In the genomic region with DNA sequence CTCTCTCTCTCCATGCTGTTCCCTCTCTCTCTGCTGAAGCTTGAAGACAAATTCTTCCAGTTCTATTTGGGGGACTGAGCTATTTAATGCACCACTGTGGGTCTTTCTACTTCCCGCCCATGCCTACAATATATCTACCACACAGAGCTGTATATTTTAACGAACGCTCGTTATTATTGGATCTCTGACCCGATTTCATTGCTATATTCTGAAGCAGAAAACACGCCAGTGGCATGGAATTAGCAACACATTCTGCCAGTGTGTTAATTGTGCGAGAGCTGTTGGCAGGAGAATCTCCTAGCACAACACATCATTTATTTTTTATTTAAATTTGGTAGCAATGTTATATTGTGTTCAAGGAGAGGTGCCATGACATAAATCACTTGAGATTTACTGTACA, we compare ENCODE assay signal across 14 mouse cellular contexts.
DNase-seq lines count a peak whose midpoint lies in the region; ATAC-seq lines count a peak whose summit lies in the region.
"Had no signal": no experiment of that assay in that cellular context is flagged by ENCODE, and none has a peak within 500 bp of the region (broad histone marks: within the 10 kb centered on the region; RNA-seq: fewer than 3 reads in every experiment).

No protein-coding gene starts in this region.

- no peak for DNase-seq in hindbrain, embryonic 11.5 days (ENCODE audit: low spot score)
- DNase-seq in right cerebral cortex, adult 18-20 months: peak; percentile 58
- DNase-seq in right cerebral cortex, postnatal 14 days: no peak
- DNase-seq in left cerebral cortex, postnatal 14 days (ENCODE audit: low spot score in 2 of 2): peak; percentile 68 to 77
- DNase-seq in testis, postnatal 14 days (ENCODE audit: low spot score): no peak
- no peak for DNase-seq in adrenal gland, adult 2 months
- DNase-seq: cerebellum, adult 18-20 months; gastrocnemius, postnatal 25 days; kidney, adult 9 months; liver had no signal

- peaks cover 32% of the 10 kb centered on the region for H3K4me1 ChIP-seq in hindbrain, embryonic 13.5 days (replicated peaks)
- peaks cover 8% of the 10 kb centered on the region for H3K4me1 ChIP-seq in hindbrain, embryonic 11.5 days (replicated peaks; ENCODE audit: control insufficient read depth, insufficient read depth, low read length)

- no peak overlapping the region for H3K4me3 ChIP-seq in hindbrain, embryonic 13.5 days
- no peak overlapping the region for H3K4me3 ChIP-seq in hindbrain, embryonic 11.5 days (ENCODE audit: low read depth, low read length)
- H3K4me3 ChIP-seq: midbrain, embryonic 12.5 days had no signal

- WGBS in hindbrain, embryonic 13.5 days: 68% methylated on average over 7 of the region's 7 CpGs
- WGBS in hindbrain, embryonic 11.5 days: 89% methylated on average over 7 of the region's 7 CpGs

- no peak overlapping the region for H3K9ac ChIP-seq in hindbrain, embryonic 13.5 days
- no peak overlapping the region for H3K9ac ChIP-seq in hindbrain, embryonic 11.5 days (ENCODE audit: low read depth, low read length)
- H3K9ac ChIP-seq: midbrain, embryonic 12.5 days had no signal

- intact Hi-C loops in left cerebral cortex, postnatal 14 days (cut with DNase I): no loop called here

- H3K27me3 ChIP-seq in hindbrain, embryonic 13.5 days: no peaks in the 10 kb centered on the region
- H3K27me3 ChIP-seq in hindbrain, embryonic 11.5 days (ENCODE audit: control insufficient read depth, insufficient read depth, low read length): 0 out of 2 replicates have a peak, but pooled peaks cover 2% of the 10 kb centered on the region
- H3K27me3 ChIP-seq: midbrain, embryonic 12.5 days had no signal

- H3K27ac ChIP-seq in hindbrain, embryonic 13.5 days: peak overlapping the region; percentile 82
- no peak overlapping the region for H3K27ac ChIP-seq in hindbrain, embryonic 11.5 days (ENCODE audit: low read depth, low read length)

- no peak for ATAC-seq in hindbrain, embryonic 13.5 days (ENCODE audit: low FRiP score)
- ATAC-seq in hindbrain, embryonic 11.5 days (ENCODE audit: low FRiP score): no peak
- ATAC-seq in megakaryocyte progenitor cell, adult 5-6 weeks (replicated peaks; ENCODE audit: poor library complexity): no peak

- H3K36me3 ChIP-seq in hindbrain, embryonic 13.5 days: no peaks in the 10 kb centered on the region
- no peaks in the 10 kb centered on the region for H3K36me3 ChIP-seq in hindbrain, embryonic 11.5 days (ENCODE audit: control insufficient read depth, insufficient read depth, low read length)
- H3K36me3 ChIP-seq: midbrain, embryonic 12.5 days had no signal

- no peak overlapping the region for H3K4me2 ChIP-seq in hindbrain, embryonic 13.5 days
- no peak overlapping the region for H3K4me2 ChIP-seq in hindbrain, embryonic 11.5 days (replicated peaks; ENCODE audit: low read depth, low read length)
- H3K4me2 ChIP-seq: heart, embryonic 11.5 days; midbrain, embryonic 12.5 days had no signal

- no peaks in the 10 kb centered on the region; the same call in 1 of the 2 replicates for H3K9me3 ChIP-seq in hindbrain, embryonic 13.5 days
- H3K9me3 ChIP-seq in hindbrain, embryonic 11.5 days (ENCODE audit: control insufficient read depth, low read length): no peaks in the 10 kb centered on the region
- H3K9me3 ChIP-seq: midbrain, embryonic 12.5 days had no signal

Comparison
In these comparisons a context has a peak if more than half of its experiments do, and no peak if none do; other contexts are left out.
1. DNase-seq: peak in right cerebral cortex, adult 18-20 months (single experiment) and left cerebral cortex, postnatal 14 days (2 of 2); none in hindbrain, embryonic 11.5 days (single experiment), right cerebral cortex, postnatal 14 days (single experiment), testis, postnatal 14 days (single experiment) and adrenal gland, adult 2 months (single experiment).